Mouse (Mus musculus) cortical plate, adult 2 months (tissue): Measurements from ENCODE around the gene Ano6.

Experiments
- CTCF ChIP-seq: fragments of 200-500 bp; IDR thresholded peaks from 2 replicates; pipeline ENCODE4 v1.5.1; 2011; ENCODE audit warnings: mild to moderate bottlenecking, control low read depth, low read length; ENCODE audit not compliant: insufficient read depth; ENCODE audit errors: extremely low read depth
- POLR2A ChIP-seq: fragments of 200-500 bp; IDR thresholded peaks from 2 replicates; pipeline ENCODE4 v1.6.1; 2011; ENCODE audit warnings: mild to moderate bottlenecking, low read length, control low read depth; ENCODE audit not compliant: insufficient read depth; ENCODE audit errors: extremely low read depth

DNA sequence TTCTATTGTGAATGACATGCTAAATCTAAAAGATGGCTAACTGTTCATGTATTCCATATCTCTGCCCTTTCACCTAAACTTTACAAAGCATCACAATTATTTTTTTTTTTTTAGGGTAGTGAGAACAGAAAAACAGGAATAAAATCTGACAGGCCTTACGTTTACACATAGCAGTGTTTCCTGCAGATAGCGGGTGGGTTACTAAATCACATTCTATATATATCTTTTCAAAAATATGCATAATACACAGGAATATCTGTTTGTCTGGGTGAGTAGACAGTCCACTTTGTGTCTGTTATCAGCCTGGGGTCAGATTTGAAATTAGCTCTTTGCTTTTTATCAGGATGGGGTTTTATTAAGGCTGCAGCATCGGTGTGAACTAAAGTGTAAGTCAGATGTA, 166.0 kb downstream of the Ano6 start:
- no peak for TF ChIP-seq POLR2A
- no peak for TF ChIP-seq CTCF
